Mouse (Mus musculus) G1E (cell line): ENCODE data around the gene Olfr305. TPM values are rescaled to one million over a fixed set of nuclear protein-coding genes. Genes with fewer than 3 reads are reported as not detected.

Experiments
- ATAC-seq: 2 replicates; pipeline ENCODE4 v1.8.0; 2016; ENCODE audit warnings: mild to moderate bottlenecking; ENCODE audit not compliant: insufficient number of reproducible peaks, poor library complexity, low FRiP score, severe bottlenecking; ENCODE audit errors: extremely low read depth
- DNase-seq: peaks from one replicate; pipeline ENCODE4 v3.0.0; 2012; ENCODE audit warnings: low spot score
- H3K27me3 ChIP-seq: 2 replicates; pipeline ENCODE4 v1.6.1; 2012; ENCODE audit warnings: mild to moderate bottlenecking, low read length, inconsistent platforms; ENCODE audit not compliant: insufficient read depth
- H3K36me3 ChIP-seq: replicated peaks from 2 replicates; pipeline ENCODE3; 2012; ENCODE audit warnings: mild to moderate bottlenecking, inconsistent platforms
- H3K4me1 ChIP-seq: 2 replicates; pipeline ENCODE4 v1.6.1; 2012; ENCODE audit warnings: low read depth, low read length, inconsistent platforms, mixed read lengths; ENCODE audit not compliant: insufficient read depth
- H3K4me3 ChIP-seq: 2 replicates; pipeline ENCODE4 v1.5.1; 2012; ENCODE audit warnings: low read depth, mild to moderate bottlenecking, inconsistent platforms, low read length, moderate library complexity, mixed read lengths
- H3K9me3 ChIP-seq: replicated peaks from 2 replicates; pipeline ENCODE4 v1.6.1; 2012; ENCODE audit warnings: inconsistent platforms
- CTCF ChIP-seq: IDR thresholded peaks from 2 replicates; pipeline ENCODE4 v1.5.1; 2012; ENCODE audit warnings: low read depth, low read length, inconsistent platforms, mixed read lengths
- GATA1 ChIP-seq: IDR thresholded peaks from 2 replicates; pipeline ENCODE4 v1.6.1; 2012; ENCODE audit warnings: borderline replicate concordance, low read length, inconsistent platforms, mixed read lengths
- GATA2 ChIP-seq: IDR thresholded peaks from 2 replicates; pipeline ENCODE4 v1.6.1; 2012; ENCODE audit warnings: low read depth, low read length, inconsistent platforms, borderline replicate concordance
- POLR2AphosphoS5 ChIP-seq: IDR thresholded peaks from 2 replicates; pipeline ENCODE4 v1.6.1; 2012; ENCODE audit warnings: low read depth, low read length, inconsistent platforms; ENCODE audit not compliant: insufficient replicate concordance
- TAL1 ChIP-seq: conservative IDR thresholded peaks from 2 replicates; pipeline ENCODE4 v1.6.1; 2012; ENCODE audit warnings: low read depth, low read length, inconsistent platforms, mixed read lengths
- polyA plus RNA-seq: library from polyadenylated mRNA; stranded (reverse); fragments of >175 nt; gene quantifications from 2 replicates; pipeline ENCODE4 v1.2.3, GENCODE M21; 2012
- total RNA-seq, 2 experiments: library from RNA; stranded (forward) in 1 of 2; stranded (reverse) in 1 of 2; fragments of 200-1000 nt in 1 of 2; fragments of >200 nt in 1 of 2; fragmentation: Nextera tagmentation in 1 of 2; gene quantifications; 2 replicates each; pipeline ENCODE4 v1.2.3; 2014 to 2017

Olfr305 gene
- total and polyA plus RNA-seq, 3 experiments: 0.22 TPM; not detected in 2

GRCm38 (mm10) chr7:86342881-86343565, 23.7 kb downstream of the Olfr305 start:
- H3K9me3 ChIP-seq: peaks cover 3% of the 10 kb centered on the region; the same call in 1 of the 2 replicates
- ATAC-seq (no peak), DNase-seq (no peak)
- H3K36me3 ChIP-seq: no peaks in the 10 kb centered on the region
- TF ChIP-seq CTCF (no peak), TAL1 (no peak), GATA1 (no peak), POLR2AphosphoS5 (no peak), GATA2 (no peak)
- H3K4me1 ChIP-seq: no peaks in the 10 kb centered on the region
- no peaks in the 10 kb centered on the region for H3K27me3 ChIP-seq
- no peak overlapping the region for H3K4me3 ChIP-seq

DNA sequence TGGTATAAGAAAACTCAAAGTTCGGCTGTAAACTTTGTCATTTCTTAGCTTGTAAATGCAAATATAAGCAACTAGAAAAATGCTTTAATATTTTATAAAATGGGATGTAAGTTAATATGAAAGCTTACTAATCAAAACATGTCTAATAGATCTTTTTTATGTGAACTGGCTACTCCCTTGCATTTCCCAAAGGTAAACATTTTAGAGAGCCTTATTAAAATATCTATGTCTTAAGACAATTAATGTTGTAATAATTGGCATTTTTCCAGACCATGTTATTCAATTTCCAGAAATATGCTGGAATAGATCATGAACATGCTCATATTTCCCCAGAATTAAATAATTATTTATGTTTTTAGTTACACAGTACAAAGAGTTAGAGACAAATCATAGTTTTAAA, 29.2 kb downstream of the Olfr305 start, which contains the start of gene Olfr307:
TSS of gene Olfr307 (minus strand) at position 101 of the 400 bp plus-strand sequence.
- ATAC-seq (no peak), DNase-seq (no peak)
- no peaks in the 10 kb centered on the region for H3K27me3 ChIP-seq
- peaks cover 3% of the 10 kb centered on the region; the same call in 1 of the 2 replicates for H3K9me3 ChIP-seq
- TF ChIP-seq POLR2AphosphoS5: no peak
- no peak within 1 kb of the TSS for H3K4me3 ChIP-seq
- no peaks in the 10 kb centered on the region for H3K4me1 ChIP-seq
- no peaks in the 10 kb centered on the region for H3K36me3 ChIP-seq

GRCm38 (mm10) chr7:86325530-86325929, 41.2 kb downstream of the Olfr305 start, which contains the start of gene Olfr308:
Gene Olfr308 (minus strand): TSS chr7:86325630.
- Histone ChIP-seq H3K36me3 (no peaks in the 10 kb centered on the region), H3K4me1 (no peaks in the 10 kb centered on the region), H3K4me3 (no peak within 1 kb of the TSS), H3K9me3 (no peaks in the 10 kb centered on the region), H3K27me3 (no peaks in the 10 kb centered on the region)
- TF ChIP-seq GATA2 (no peak), POLR2AphosphoS5 (no peak), CTCF (no peak), TAL1 (no peak), GATA1 (no peak)
- DNase-seq (no peak), ATAC-seq (no peak)

- TF ChIP-seq GATA2 (no peak), GATA1 (no peak), POLR2AphosphoS5 (no peak), TAL1 (no peak), CTCF (no peak)
- Histone ChIP-seq H3K4me3 (no peak overlapping the region), H3K9me3 (0 out of 2 replicates have a peak, but pooled peaks cover 3% of the 10 kb centered on the region), H3K36me3 (no peaks in the 10 kb centered on the region), H3K27me3 (no peaks in the 10 kb centered on the region), H3K4me1 (no peaks in the 10 kb centered on the region)
- ATAC-seq: no peak
- no peak for DNase-seq
Observed at GRCm38 (mm10) chr7:86321323-86321722, 45.4 kb downstream of the Olfr305 start.

GRCm38 (mm10) chr7:86313608-86314007, 53.1 kb downstream of the Olfr305 start, which contains the start of gene Olfr309:
Gene Olfr309 (minus strand): TSS chr7:86313708.
- Histone ChIP-seq H3K9me3 (0 out of 2 replicates have a peak, but pooled peaks cover 3% of the 10 kb centered on the region), H3K4me3 (no peak within 1 kb of the TSS), H3K27me3 (no peaks in the 10 kb centered on the region), H3K36me3 (no peaks in the 10 kb centered on the region), H3K4me1 (no peaks in the 10 kb centered on the region)
- no peak for TF ChIP-seq GATA2
- TF ChIP-seq CTCF: no peak
- TF ChIP-seq GATA1: no peak
- no peak for TF ChIP-seq POLR2AphosphoS5
- no peak for TF ChIP-seq TAL1
- ATAC-seq (no peak), DNase-seq (no peak)

Other genes starting within 250 kb of the Olfr305 start
- gene Vmn2r75, start 195.2 kb downstream of the Olfr305 start, total RNA-seq (2014; fragmentation: Nextera tagmentation): not detected in 2 replicates
- under 0.01 and 0.06 TPM in 2 replicates for gene Vmn2r75, start 195.2 kb downstream of the Olfr305 start, total RNA-seq (2017)
- not detected in 2 replicates for gene Vmn2r75, start 195.2 kb downstream of the Olfr305 start, polyA plus RNA-seq
- gene Vmn2r76, start 120.6 kb downstream of the Olfr305 start, total RNA-seq (2014; fragmentation: Nextera tagmentation): not detected in 2 replicates
- gene Vmn2r76, start 120.6 kb downstream of the Olfr305 start, total RNA-seq (2017): 0.05 and 0.06 TPM in 2 replicates
- not detected in 2 replicates for gene Vmn2r76, start 120.6 kb downstream of the Olfr305 start, polyA plus RNA-seq
- not detected in 2 replicates for gene Olfr310, start 89.8 kb downstream of the Olfr305 start, total RNA-seq (2014; fragmentation: Nextera tagmentation)
- 0.27 TPM in 1 of 2 replicates, not detected in the other for gene Olfr310, start 89.8 kb downstream of the Olfr305 start, total RNA-seq (2017)
- not detected in 2 replicates for gene Olfr310, start 89.8 kb downstream of the Olfr305 start, polyA plus RNA-seq
- not detected in 2 replicates for gene Olfr309, start 53.2 kb downstream of the Olfr305 start, total RNA-seq (2014; fragmentation: Nextera tagmentation)
- 0.11 TPM in 1 of 2 replicates, not detected in the other for gene Olfr309, start 53.2 kb downstream of the Olfr305 start, total RNA-seq (2017)
- gene Olfr309, start 53.2 kb downstream of the Olfr305 start, polyA plus RNA-seq: not detected in 2 replicates
- gene Olfr308, start 41.3 kb downstream of the Olfr305 start, total RNA-seq (2014; fragmentation: Nextera tagmentation): not detected in 2 replicates
- gene Olfr308, start 41.3 kb downstream of the Olfr305 start, total RNA-seq (2017): 0.11 TPM in 1 of 2 replicates, not detected in the other
- not detected in 2 replicates for gene Olfr308, start 41.3 kb downstream of the Olfr305 start, polyA plus RNA-seq
- not detected in 2 replicates for gene Olfr307, start 29.3 kb downstream of the Olfr305 start, total RNA-seq (2014; fragmentation: Nextera tagmentation)
- gene Olfr307, start 29.3 kb downstream of the Olfr305 start, total RNA-seq (2017): 0.11 and 0.35 TPM in 2 replicates
- not detected in 2 replicates for gene Olfr307, start 29.3 kb downstream of the Olfr305 start, polyA plus RNA-seq
- not detected in 2 replicates for gene Olfr304, start 19.7 kb upstream of the Olfr305 start, total RNA-seq (2014; fragmentation: Nextera tagmentation)
- 0.16 TPM in 1 of 2 replicates, not detected in the other for gene Olfr304, start 19.7 kb upstream of the Olfr305 start, total RNA-seq (2017)
- gene Olfr304, start 19.7 kb upstream of the Olfr305 start, polyA plus RNA-seq: not detected in 2 replicates
- not detected in 2 replicates for gene Olfr303, start 30.9 kb upstream of the Olfr305 start, total RNA-seq (2014; fragmentation: Nextera tagmentation)
- 0.23 TPM in 1 of 2 replicates, not detected in the other for gene Olfr303, start 30.9 kb upstream of the Olfr305 start, total RNA-seq (2017)
- not detected in 2 replicates for gene Olfr303, start 30.9 kb upstream of the Olfr305 start, polyA plus RNA-seq
- gene Olfr301, start 36.9 kb upstream of the Olfr305 start, total RNA-seq (2014; fragmentation: Nextera tagmentation): not detected in 2 replicates
- 0.12 TPM in 1 of 2 replicates, not detected in the other for gene Olfr301, start 36.9 kb upstream of the Olfr305 start, total RNA-seq (2017)
- gene Olfr301, start 36.9 kb upstream of the Olfr305 start, polyA plus RNA-seq: not detected in 2 replicates
- not detected in 2 replicates for gene Olfr299, start 93.0 kb upstream of the Olfr305 start, total RNA-seq (2014; fragmentation: Nextera tagmentation)
- 0.05 TPM in 1 of 2 replicates, not detected in the other for gene Olfr299, start 93.0 kb upstream of the Olfr305 start, total RNA-seq (2017)
- gene Olfr299, start 93.0 kb upstream of the Olfr305 start, polyA plus RNA-seq: not detected in 2 replicates
- not detected in 2 replicates for gene Olfr298, start 125.6 kb upstream of the Olfr305 start, total RNA-seq (2014; fragmentation: Nextera tagmentation)
- 0.12 TPM in 1 of 2 replicates, not detected in the other for gene Olfr298, start 125.6 kb upstream of the Olfr305 start, total RNA-seq (2017)
- not detected in 2 replicates for gene Olfr298, start 125.6 kb upstream of the Olfr305 start, polyA plus RNA-seq
- not detected in 2 replicates for gene Olfr297, start 153.0 kb upstream of the Olfr305 start, total RNA-seq (2014; fragmentation: Nextera tagmentation)
- 0.06 TPM in 1 of 2 replicates, not detected in the other for gene Olfr297, start 153.0 kb upstream of the Olfr305 start, total RNA-seq (2017)
- not detected in 2 replicates for gene Olfr297, start 153.0 kb upstream of the Olfr305 start, polyA plus RNA-seq
- not detected in 2 replicates for gene Olfr295, start 216.9 kb upstream of the Olfr305 start, total RNA-seq (2014; fragmentation: Nextera tagmentation)
- gene Olfr295, start 216.9 kb upstream of the Olfr305 start, total RNA-seq (2017): 0.06 and 0.27 TPM in 2 replicates
- gene Olfr295, start 216.9 kb upstream of the Olfr305 start, polyA plus RNA-seq: not detected in 2 replicates
- gene Olfr294, start 249.7 kb upstream of the Olfr305 start, total RNA-seq (2014; fragmentation: Nextera tagmentation): not detected in 2 replicates
- gene Olfr294, start 249.7 kb upstream of the Olfr305 start, total RNA-seq (2017): 0.12 and 0.16 TPM in 2 replicates
- gene Olfr294, start 249.7 kb upstream of the Olfr305 start, polyA plus RNA-seq: not detected in 2 replicates